Mouse (Mus musculus): ENCODE measurements at regions not wholly inside any gene's neighbourhood (a gene's known extent, or its start where the extent isn't known, plus 50 kb on each side); places are given as distances from the start of the nearest gene placed in this dataset.

- Histone ChIP-seq H3K36me3 (replicated peaks; ENCODE audit: low read length) (no peaks in the 10 kb centered on the region), H3K4me3 (replicated peaks) (no peak overlapping the region), H3K27me3 (replicated peaks) (no peaks in the 10 kb centered on the region), H3K4me1 (no peaks in the 10 kb centered on the region; the same call in 1 of the 2 replicates), H3K9me3 (peaks cover 16% of the 10 kb centered on the region)
- TF ChIP-seq GATA1 (IDR thresholded peaks at IDR 0.05; ENCODE audit: borderline replicate concordance, low read length) (no peak), FLI1 (IDR thresholded peaks at IDR 0.05; ENCODE audit: low read length) (no peak)
Measured at GRCm38 (mm10) chr17:88262326-88263187, 178.0 kb upstream of the Foxn2 start.

GRCm38 (mm10) chr17:88265291-88265690 is 175.2 kb upstream of the Foxn2 start:
- Histone ChIP-seq H3K36me3 (replicated peaks; ENCODE audit: low read length) (no peaks in the 10 kb centered on the region), H3K9me3 (peaks cover 25% of the 10 kb centered on the region), H3K27me3 (replicated peaks) (no peaks in the 10 kb centered on the region), H3K4me3 (replicated peaks) (no peak overlapping the region), H3K4me1 (no peaks in the 10 kb centered on the region; the same call in 1 of the 2 replicates)
- no peak for TF ChIP-seq FLI1 (IDR thresholded peaks at IDR 0.05; ENCODE audit: low read length)
- no peak for TF ChIP-seq GATA1 (IDR thresholded peaks at IDR 0.05; ENCODE audit: borderline replicate concordance, low read length)

GRCm38 (mm10) chr17:88268216-88268615 is 172.3 kb upstream of the Foxn2 start:
- Histone ChIP-seq H3K4me3 (replicated peaks) (no peak overlapping the region), H3K4me1 (no peaks in the 10 kb centered on the region; the same call in 1 of the 2 replicates), H3K36me3 (replicated peaks; ENCODE audit: low read length) (no peaks in the 10 kb centered on the region), H3K27me3 (replicated peaks) (no peaks in the 10 kb centered on the region), H3K9me3 (peaks cover 34% of the 10 kb centered on the region)
- no peak for TF ChIP-seq GATA1 (IDR thresholded peaks at IDR 0.05; ENCODE audit: borderline replicate concordance, low read length)
- no peak for TF ChIP-seq FLI1 (IDR thresholded peaks at IDR 0.05; ENCODE audit: low read length)

- TF ChIP-seq FLI1 (IDR thresholded peaks at IDR 0.05; ENCODE audit: low read length) (no peak), GATA1 (IDR thresholded peaks at IDR 0.05; ENCODE audit: borderline replicate concordance, low read length) (no peak)
- Histone ChIP-seq H3K4me1 (no peaks in the 10 kb centered on the region; the same call in 1 of the 2 replicates), H3K9me3 (peaks cover 38% of the 10 kb centered on the region), H3K4me3 (replicated peaks) (no peak overlapping the region), H3K27me3 (replicated peaks) (no peaks in the 10 kb centered on the region), H3K36me3 (replicated peaks; ENCODE audit: low read length) (no peaks in the 10 kb centered on the region)
Measured at GRCm38 (mm10) chr17:88268802-88269201, 171.7 kb upstream of the Foxn2 start.

GRCm38 (mm10) chr17:88270896-88271295 is 169.6 kb upstream of the Foxn2 start:
- H3K4me1 ChIP-seq: no peaks in the 10 kb centered on the region; the same call in 1 of the 2 replicates
- H3K4me3 ChIP-seq (replicated peaks): no peak overlapping the region
- no peaks in the 10 kb centered on the region for H3K36me3 ChIP-seq (replicated peaks; ENCODE audit: low read length)
- no peak for TF ChIP-seq FLI1 (IDR thresholded peaks at IDR 0.05; ENCODE audit: low read length)
- no peak for TF ChIP-seq GATA1 (IDR thresholded peaks at IDR 0.05; ENCODE audit: borderline replicate concordance, low read length)
- no peaks in the 10 kb centered on the region for H3K27me3 ChIP-seq (replicated peaks)
- peaks cover 32% of the 10 kb centered on the region for H3K9me3 ChIP-seq

- Histone ChIP-seq H3K27me3 (replicated peaks) (no peaks in the 10 kb centered on the region), H3K4me3 (replicated peaks) (no peak overlapping the region), H3K4me1 (no peaks in the 10 kb centered on the region), H3K9me3 (peaks cover 27% of the 10 kb centered on the region), H3K36me3 (replicated peaks; ENCODE audit: low read length) (no peaks in the 10 kb centered on the region)
- TF ChIP-seq GATA1 (IDR thresholded peaks at IDR 0.05; ENCODE audit: borderline replicate concordance, low read length) (no peak), FLI1 (IDR thresholded peaks at IDR 0.05; ENCODE audit: low read length) (no peak)
Measured at GRCm38 (mm10) chr17:88272161-88272560, 168.3 kb upstream of the Foxn2 start.

GRCm38 (mm10) chr17:88273520-88273919 is 167.0 kb upstream of the Foxn2 start:
- H3K36me3 ChIP-seq (replicated peaks; ENCODE audit: low read length): no peaks in the 10 kb centered on the region
- H3K27me3 ChIP-seq (replicated peaks): no peaks in the 10 kb centered on the region
- no peak for TF ChIP-seq FLI1 (IDR thresholded peaks at IDR 0.05; ENCODE audit: low read length)
- no peak for TF ChIP-seq GATA1 (IDR thresholded peaks at IDR 0.05; ENCODE audit: borderline replicate concordance, low read length)
- peaks cover 25% of the 10 kb centered on the region for H3K9me3 ChIP-seq
- no peaks in the 10 kb centered on the region for H3K4me1 ChIP-seq
- no peak overlapping the region for H3K4me3 ChIP-seq (replicated peaks)

- TF ChIP-seq GATA1 (IDR thresholded peaks at IDR 0.05; ENCODE audit: borderline replicate concordance, low read length): no peak
Measured at GRCm38 (mm10) chr17:88274003-88274698, 166.4 kb upstream of the Foxn2 start.

GRCm38 (mm10) chr17:88274720-88275433 is 165.6 kb upstream of the Foxn2 start:
- Histone ChIP-seq H3K9me3 (peaks cover 22% of the 10 kb centered on the region), H3K27me3 (replicated peaks) (no peaks in the 10 kb centered on the region), H3K36me3 (replicated peaks; ENCODE audit: low read length) (no peaks in the 10 kb centered on the region), H3K4me3 (replicated peaks) (no peak overlapping the region), H3K4me1 (no peaks in the 10 kb centered on the region)
- TF ChIP-seq GATA1 (IDR thresholded peaks at IDR 0.05; ENCODE audit: borderline replicate concordance, low read length): no peak
- TF ChIP-seq FLI1 (IDR thresholded peaks at IDR 0.05; ENCODE audit: low read length): no peak

More at GRCm38 (mm10) chr17:88274003-88274698, 166.4 kb upstream of the Foxn2 start:
- no peaks in the 10 kb centered on the region for H3K36me3 ChIP-seq (replicated peaks; ENCODE audit: low read length)
- no peaks in the 10 kb centered on the region for H3K27me3 ChIP-seq (replicated peaks)
- no peaks in the 10 kb centered on the region for H3K4me1 ChIP-seq
- no peak overlapping the region for H3K4me3 ChIP-seq (replicated peaks)
- peaks cover 22% of the 10 kb centered on the region for H3K9me3 ChIP-seq

Data from megakaryocyte, embryonic 14.5 days (primary cell).